Mouse (Mus musculus) layer of hippocampus, adult 9-11 months (tissue): Measurements from ENCODE around the gene Herc4.

Experiments
- DNase-seq: peaks from one replicate; pipeline ENCODE4 v3.0.0; 2022

Herc4 gene

DNA sequence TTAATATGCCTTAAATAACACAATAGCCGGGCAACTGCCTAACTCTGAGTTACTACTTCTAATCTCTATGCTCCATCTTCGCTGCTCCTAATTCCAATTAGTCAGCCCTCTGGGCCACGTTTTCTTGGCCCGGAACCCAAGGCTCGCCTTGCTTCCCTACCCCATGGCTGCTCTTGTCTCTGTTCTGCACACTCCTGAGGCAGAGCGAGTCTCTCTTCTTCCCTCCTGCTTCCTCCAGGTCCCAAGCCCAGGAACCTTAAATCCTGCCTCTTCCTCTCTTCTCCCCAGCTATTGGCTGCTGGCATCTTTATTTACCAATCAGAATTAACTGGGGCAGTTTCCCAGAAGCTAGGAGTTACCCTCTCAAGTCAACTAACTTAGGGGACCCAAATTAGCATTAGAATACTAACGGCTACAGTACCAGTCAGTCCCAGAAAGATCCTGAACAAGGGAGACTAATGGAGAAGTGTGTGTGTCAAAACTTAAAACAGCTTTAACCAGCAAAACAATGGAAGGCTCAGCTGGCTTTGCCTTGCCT, 122.4 kb downstream of the Herc4 start:
- no peak for DNase-seq

DNA sequence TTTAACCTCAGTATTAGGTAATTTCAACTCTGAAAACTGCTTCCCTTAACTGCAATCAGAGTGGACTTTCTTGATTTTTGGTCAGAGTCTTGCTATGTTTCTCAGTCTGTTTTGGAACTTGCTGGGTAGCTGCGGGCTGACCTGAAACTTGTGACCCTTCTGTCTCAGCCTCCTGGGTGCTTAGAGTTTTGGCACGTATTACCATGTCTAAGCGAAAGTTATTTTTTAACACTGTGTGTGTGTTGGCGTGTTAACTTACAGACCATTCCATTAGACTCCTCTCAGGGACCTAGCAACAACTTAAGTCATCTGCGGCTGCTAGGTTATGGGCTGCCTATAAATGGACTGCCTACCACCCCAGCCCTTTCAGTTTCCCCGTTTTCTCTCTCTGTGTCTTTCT, 123.8 kb downstream of the Herc4 start:
- DNase-seq, result no peak
